Mouse (Mus musculus) heart, postnatal 14 days (tissue): ENCODE results near the gene Acad8. TPM values are rescaled to one million over a fixed set of nuclear protein-coding genes. Genes with fewer than 3 reads are reported as not detected.

Source experiments
- DNase-seq, 2 experiments: peaks; one replicate each; pipeline ENCODE4 v3.0.0; 2021 to 2022
- intact Hi-C: fragments of 180-260 bp; cut with DNase I; formaldehyde crosslinking; loops from one replicate; pipeline ENCODE4 v1.15.1; 2025
- long read RNA-seq, 2 experiments: library from polyadenylated mRNA; stranded (forward); transcript quantifications; one replicate each; pipeline ENCODE4 v2.0.0; 2021
- total RNA-seq, 2 experiments: library from RNA; stranded (reverse); gene quantifications; 2 replicates each; pipeline ENCODE4 v1.2.3; 2021

Acad8 gene
- 10 to 100 TPM; 53.5 to 55.1 TPM for total RNA-seq
- long read RNA-seq, experiment 1, transcript Acad8-201 (11 exons, 2,859 nt), result major isoform, 130 of 168 reads
- long read RNA-seq, experiment 1, transcript Acad8-207 (2 exons, 785 nt), result minor isoform, 5 of 168 reads
- long read RNA-seq, experiment 1, partial matches to known transcripts, result 4 of 168 reads
- long read RNA-seq, experiment 1, other reads (novel, unspliced or antisense), result 29 of 168 reads
- long read RNA-seq, experiment 2, transcript Acad8-201 (11 exons, 2,859 nt), result major isoform, 119 of 142 reads
- long read RNA-seq, experiment 2, transcript Acad8-207 (2 exons, 785 nt), result minor isoform, 5 of 142 reads
- long read RNA-seq, experiment 2, partial matches to known transcripts, result 4 of 142 reads
- long read RNA-seq, experiment 2, other reads (novel, unspliced or antisense), result 14 of 142 reads

GRCm38 (mm10) chr9:26999461-27000395 is at the start of gene Acad8, which contains the start of gene Thyn1:
Gene Acad8, minus strand, starts transcription at chr9:26999566.
Gene Thyn1, plus strand, starts transcription at chr9:26999710.
- DNase-seq, result peak; percentile 93 to 94
- intact Hi-C loops, result loop anchor here (2.0 kb wide), 1 partner anchor 29 kb away; no protein-coding TSS in a partner anchor

GRCm38 (mm10) chr9:27043892-27044291 is 44.5 kb upstream of the Acad8 start:
- intact Hi-C loops, result no loop called here
- no peak for DNase-seq

DNA sequence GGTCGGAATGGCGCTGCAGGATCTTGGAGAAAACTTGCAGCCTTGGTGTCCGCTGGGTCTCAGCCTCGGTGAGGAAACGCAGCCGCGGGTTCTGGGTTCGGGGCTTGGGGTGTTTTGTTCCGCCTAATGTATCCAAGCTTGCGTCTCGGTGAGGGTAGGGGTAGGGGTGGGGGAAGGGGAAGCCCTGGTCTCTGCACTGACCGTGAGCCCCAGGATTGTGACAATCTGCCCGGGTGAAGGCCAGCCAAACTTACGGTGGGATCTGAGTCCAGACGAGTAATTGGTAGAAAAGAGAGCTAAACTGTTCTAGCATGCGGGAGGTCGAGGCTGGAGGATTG is 31.4 kb upstream of the Acad8 start:
- intact Hi-C loops, result loop anchor here (5.0 kb wide), 1 partner anchor 162 kb away; no protein-coding TSS in a partner anchor
- no peak for DNase-seq

DNA sequence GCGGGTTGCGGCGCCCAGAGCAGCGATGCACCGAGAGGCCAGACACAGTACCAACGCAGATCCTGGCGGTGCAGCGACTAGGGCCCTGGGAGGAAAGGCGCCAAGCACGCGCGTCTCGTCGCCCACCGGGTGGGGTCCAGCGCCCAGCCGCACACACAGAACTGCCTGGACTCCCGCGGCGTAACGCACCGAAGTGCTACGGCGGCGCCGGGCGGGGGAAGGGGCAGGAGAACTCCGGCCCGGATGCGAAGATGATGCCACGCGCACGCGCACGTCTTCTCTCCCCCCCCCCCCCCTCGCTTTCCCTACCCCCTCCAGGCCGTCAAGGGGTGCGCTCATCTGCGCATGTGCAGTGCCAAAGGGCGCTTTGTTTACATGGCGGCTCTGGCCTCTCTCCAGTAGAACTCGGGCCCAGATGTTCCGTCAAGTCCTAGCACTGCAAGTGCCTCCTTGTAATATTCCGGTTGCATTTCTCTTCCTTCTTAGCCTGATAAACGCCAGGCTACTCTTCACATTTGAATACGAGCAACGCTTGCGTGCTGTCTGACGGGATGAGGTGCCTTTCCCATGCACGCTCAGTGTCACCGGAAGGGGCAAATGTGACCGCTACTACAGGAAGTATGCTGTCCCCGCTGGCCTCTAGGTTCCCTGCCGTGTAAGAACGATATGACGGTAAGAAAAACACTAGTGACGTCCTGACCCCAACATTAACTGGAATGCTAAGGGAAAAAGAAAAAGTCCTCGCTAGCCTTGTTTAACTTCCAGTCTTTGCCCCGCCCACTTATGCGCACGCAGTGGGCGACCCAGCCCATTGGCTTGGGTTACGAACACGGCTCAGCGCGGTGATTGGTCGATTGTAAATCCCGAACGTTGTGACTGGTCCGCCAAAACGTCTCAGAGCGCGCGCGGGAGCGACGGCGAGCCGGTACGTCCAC is 30.7 kb upstream of the Acad8 start, which contains the start of the genes Vps26b and Ncapd3:
Gene Vps26b, minus strand, starts transcription at position 238 of the 935 bp plus-strand sequence.
Gene Ncapd3, plus strand, starts transcription at position 348 of the 935 bp plus-strand sequence.
- intact Hi-C loops, result loop anchor here (2.0 to 5.0 kb wide), 2 partner anchors 31 to 162 kb away; partner anchors contain the start of genes Acad8 and Thyn1
- DNase-seq, result peak; percentile 95 to 96

DNA sequence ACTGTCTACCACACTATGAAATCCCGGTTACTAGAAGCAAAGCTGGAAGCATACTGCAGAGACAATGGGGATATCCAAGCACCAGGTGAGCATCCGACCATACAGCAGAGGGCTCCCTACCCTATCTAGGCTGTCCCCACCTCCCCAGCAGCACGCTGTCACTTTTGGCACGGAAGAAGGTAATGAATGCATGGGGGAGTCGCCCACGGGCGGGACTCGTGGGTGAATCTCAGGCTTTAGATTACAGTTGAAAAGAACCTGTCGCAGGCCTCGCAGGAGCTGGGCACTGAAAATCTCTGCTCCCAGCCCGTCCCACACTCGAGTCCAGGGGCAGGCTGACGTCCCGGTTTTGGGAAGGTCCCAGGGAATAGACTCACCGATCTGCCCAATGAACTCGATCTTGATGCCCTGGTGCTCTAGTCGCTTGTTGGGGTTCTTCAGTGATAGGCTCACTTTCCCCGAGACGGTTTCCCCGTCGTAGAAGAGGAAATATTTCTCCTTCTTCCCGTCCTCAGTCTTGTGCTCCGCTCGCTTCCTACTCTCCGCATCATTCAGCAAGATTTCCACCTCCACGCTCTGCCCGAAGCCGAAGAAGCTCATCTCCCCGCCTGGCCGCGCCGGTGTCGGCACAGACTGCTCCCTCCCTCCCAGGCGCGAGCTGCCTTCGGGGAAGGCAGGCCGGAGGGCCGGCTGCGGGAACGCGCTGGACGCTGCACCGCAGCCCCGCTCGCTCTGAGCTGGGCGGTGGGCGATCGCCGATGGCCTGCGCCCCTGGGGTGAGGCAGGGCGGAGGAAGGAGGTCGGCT is 29.9 kb upstream of the Acad8 start:
- peak; percentile 21 to 34 for DNase-seq
- intact Hi-C loops, result loop anchor here (2.0 kb wide), 1 partner anchor 30 kb away; the partner anchor contains the start of genes Acad8 and Thyn1

DNA sequence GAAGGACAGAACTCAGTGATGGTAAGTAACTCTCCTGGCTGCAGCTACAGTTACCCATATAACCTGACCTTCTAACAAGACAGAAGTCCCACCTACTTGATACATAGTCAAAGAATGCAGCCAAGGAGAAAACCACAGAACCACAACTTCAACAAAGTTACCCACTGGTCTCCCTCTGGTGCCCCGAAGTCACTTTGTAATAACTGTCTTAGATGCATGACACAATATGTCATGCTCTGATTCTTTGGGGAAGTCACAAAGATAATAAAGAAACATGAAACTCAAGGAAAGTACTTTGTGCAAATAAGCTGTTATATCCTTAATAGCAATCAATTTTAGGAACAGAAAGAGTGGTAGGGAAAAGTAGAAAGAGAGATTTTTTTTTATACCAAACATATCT is 27.3 kb upstream of the Acad8 start:
- intact Hi-C loops, result no loop called here
- DNase-seq, result no peak

DNA sequence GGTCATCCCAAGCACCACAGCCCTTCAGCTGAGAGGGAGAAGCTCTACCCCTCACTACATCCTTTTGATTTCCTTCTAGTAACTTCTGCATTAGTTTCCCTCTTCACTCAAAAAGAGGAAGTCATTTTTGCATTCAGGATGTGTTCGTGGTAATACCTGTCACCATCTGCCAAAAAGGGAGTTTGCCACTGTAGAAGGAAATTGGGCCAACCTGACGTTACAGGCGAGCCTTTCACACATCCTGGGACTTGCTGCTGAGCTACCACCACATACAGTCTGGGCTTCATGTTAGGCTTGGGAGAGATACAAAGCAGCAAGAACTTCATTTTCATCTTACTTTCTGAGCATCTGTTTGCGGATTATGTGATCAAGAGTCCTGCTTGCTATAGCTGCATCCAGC is 24.3 kb upstream of the Acad8 start:
- intact Hi-C loops, result no loop called here
- no peak for DNase-seq

- intact Hi-C loops, result no loop called here
These were observed 19.6 kb upstream of the Acad8 start for GRCm38 (mm10) chr9:27018961-27019360.

GRCm38 (mm10) chr9:27011572-27011971 is 12.2 kb upstream of the Acad8 start:
- intact Hi-C loops, result no loop called here
- no peak for DNase-seq

More at GRCm38 (mm10) chr9:27018961-27019360, 19.6 kb upstream of the Acad8 start:
- DNase-seq, result no peak

- no peak for DNase-seq
- intact Hi-C loops, result no loop called here
These were observed 9.9 kb upstream of the Acad8 start for GRCm38 (mm10) chr9:27009231-27009630.

GRCm38 (mm10) chr9:27006866-27007265 is 7.5 kb upstream of the Acad8 start:
- DNase-seq, result no peak
- intact Hi-C loops, result no loop called here

DNA sequence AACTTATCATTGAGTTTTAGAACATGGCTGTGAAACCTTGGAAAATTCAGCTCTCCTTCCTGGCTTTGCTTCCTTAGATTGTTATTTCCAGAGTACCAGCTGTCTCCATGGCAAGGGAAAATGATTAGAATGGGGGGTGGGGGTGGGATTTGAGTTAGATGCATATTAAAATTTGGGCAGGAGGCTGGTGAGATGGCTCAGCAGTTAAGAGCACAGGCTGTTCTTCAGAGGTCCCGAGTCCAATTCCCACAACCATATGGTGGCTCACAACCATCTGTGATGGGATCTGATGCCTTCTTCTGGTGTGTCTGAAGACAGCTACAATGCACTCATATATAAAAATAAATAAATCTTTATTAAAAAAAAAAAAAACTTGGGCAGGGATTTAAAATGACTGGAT is 6.6 kb upstream of the Acad8 start:
- intact Hi-C loops, result no loop called here

GRCm38 (mm10) chr9:27005231-27005630 is 5.9 kb upstream of the Acad8 start:
- intact Hi-C loops, result no loop called here
- DNase-seq, result no peak

More for the DNA sequence above, 6.6 kb upstream of the Acad8 start:
- DNase-seq, result no peak

DNA sequence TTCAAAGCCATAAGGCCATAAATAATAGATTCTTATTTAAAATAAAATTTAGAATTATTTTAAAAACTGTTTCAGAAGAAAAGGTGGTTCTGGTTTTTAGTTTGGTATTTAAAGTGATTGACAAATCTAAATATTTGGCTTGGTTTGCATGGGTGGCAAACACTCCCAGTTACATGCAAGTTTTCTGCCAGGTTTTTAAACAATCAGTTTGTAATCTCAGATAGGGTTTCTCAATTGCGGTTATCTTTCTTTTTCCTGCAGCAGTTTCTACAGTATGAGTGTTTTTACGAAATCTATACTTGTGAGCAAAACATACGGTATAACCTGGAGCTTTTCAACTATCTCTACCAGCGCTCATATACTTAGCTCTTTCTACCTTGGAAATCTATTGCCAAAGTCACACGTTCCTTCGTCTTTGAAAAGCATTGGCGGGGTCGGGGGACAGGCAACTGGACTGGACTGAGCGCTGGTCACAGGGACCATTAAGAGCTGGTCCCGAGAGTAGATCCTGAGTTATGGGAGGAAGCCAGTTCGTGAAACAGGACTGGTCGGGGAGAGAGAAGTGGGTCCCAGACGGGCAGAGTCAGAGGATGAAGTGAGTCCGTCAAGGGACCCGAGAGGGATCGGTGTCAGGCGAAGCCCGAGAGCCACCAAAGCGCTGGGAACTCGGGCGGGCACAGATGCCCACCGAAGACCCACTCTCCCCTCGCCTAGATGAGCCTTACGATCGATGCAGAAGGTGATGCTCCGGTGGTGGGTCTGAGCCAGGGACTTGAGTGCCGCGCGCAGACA is 501 bp downstream of the Acad8 start:
- intact Hi-C loops, result loop anchor here (2.0 kb wide), 1 partner anchor 30 kb away; no protein-coding TSS in a partner anchor
- DNase-seq, result no peak

DNA sequence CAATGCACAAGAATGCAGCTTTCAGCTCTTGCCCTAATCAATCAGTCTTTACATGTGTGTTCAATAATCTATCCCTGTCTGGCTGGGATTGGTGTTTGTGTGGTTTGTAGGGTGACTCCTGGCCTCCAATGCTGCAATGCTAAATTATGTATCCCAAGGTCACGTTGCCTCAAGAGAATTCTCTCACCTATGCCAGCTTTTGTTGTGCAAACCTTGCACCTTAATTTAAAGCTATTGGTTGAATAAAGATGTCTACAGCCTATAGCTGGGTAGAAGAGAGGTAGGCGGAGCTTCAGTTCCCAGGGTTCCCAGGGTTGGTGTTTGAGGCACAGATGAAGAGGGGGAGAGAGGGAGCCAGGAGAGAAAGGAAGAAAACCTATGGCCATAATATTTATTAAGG is 1.9 kb downstream of the Acad8 start:
- intact Hi-C loops, result no loop called here
- DNase-seq, result no peak

- intact Hi-C loops, result no loop called here
- no peak for DNase-seq
These were observed 2.3 kb downstream of the Acad8 start for GRCm38 (mm10) chr9:26997062-26997461.

GRCm38 (mm10) chr9:26993900-26994299 is 5.5 kb downstream of the Acad8 start:
- DNase-seq, result no peak
- intact Hi-C loops, result no loop called here

- DNase-seq, result no peak
- intact Hi-C loops, result no loop called here
These were observed 6.2 kb downstream of the Acad8 start for GRCm38 (mm10) chr9:26993118-26993517.
